Comparison of ENCODE assay signal across 1 mouse cellular context in the genomic region with DNA sequence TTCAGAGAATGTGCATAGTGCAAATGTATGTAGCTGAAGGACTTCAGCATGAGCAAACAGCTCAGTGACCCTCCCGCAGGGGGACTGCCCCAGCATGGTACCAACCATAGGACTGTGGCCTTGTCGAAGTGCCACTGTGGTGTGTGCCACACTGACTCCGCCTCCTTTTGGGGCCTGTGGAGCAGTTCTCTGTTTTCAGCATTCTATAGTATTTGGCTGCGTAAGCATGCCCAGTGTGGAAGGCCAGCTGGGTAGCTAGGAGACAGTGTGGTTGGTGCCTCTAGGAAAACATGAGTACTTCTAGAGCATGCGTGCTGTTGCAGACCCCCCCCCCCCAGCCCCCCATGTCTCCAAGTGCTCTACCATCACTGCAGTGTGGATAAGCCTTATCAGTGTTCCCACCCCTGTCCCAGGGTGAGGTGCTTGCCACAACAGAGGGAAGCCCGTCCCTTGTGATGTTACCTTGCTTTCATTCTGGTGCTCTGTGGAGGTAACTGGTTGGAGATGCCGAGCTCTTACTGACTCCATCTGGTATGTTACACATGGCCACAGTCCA.
A peak's percentile ranks its signal among the peaks of the same experiment; 100 is the strongest.
TF ChIP-seq lines count a peak whose summit lies in the region.

No protein-coding gene starts in this region.

TF ChIP-seq in MEL, 35 proteins besides CTCF, POLR2A, EP300 and RAD21 (continued from another document):
- TF ChIP-seq CHD2 (IDR thresholded peaks at IDR 0.05; ENCODE audit: low read length) (no peak), E2F4 (IDR thresholded peaks at IDR 0.05; ENCODE audit: borderline replicate concordance, low read depth, low read length) (no peak), HCFC1 (IDR thresholded peaks at IDR 0.05; ENCODE audit: low read depth, low read length) (no peak), NELFE (IDR thresholded peaks at IDR 0.05; ENCODE audit: low read depth, low read length) (no peak), USF1 (IDR thresholded peaks at IDR 0.05; ENCODE audit: low read depth, low read length) (no peak), MAZ (IDR thresholded peaks at IDR 0.05; ENCODE audit: low read depth, low read length) (peak; percentile 89), TCF12 (IDR thresholded peaks at IDR 0.05; ENCODE audit: low read depth, low read length) (peak; percentile 88), ZMIZ1 (IDR thresholded peaks at IDR 0.05; ENCODE audit: low read depth, low read length) (no peak), MAFK (IDR thresholded peaks at IDR 0.05; ENCODE audit: borderline replicate concordance, low read depth, low read length) (peak; percentile 59; the same call in 1 of the 2 replicates), NRF1 (IDR thresholded peaks at IDR 0.05; ENCODE audit: insufficient read depth, low read depth, low read length, poor library complexity, severe bottlenecking) (peak; percentile 76), MEF2A (IDR thresholded peaks at IDR 0.05; ENCODE audit: extremely low read depth, insufficient replicate concordance, low read depth, low read length, poor library complexity, severe bottlenecking) (no peak), POLR2AphosphoS5 (IDR thresholded peaks at IDR 0.05; ENCODE audit: borderline replicate concordance, low read depth, low read length) (no peak), MXI1 (IDR thresholded peaks at IDR 0.05; ENCODE audit: low read depth, low read length) (peak; percentile 49), RCOR1 (IDR thresholded peaks at IDR 0.05; ENCODE audit: low read depth, low read length) (peak; percentile 25; the same call in 1 of the 2 replicates), ELF1 (IDR thresholded peaks at IDR 0.05; ENCODE audit: low read depth, low read length) (0 out of 2 replicates have a peak, but pooled peaks have one; percentile 10), TBP (IDR thresholded peaks at IDR 0.05; ENCODE audit: low read depth, low read length) (no peak), ZC3H11A (IDR thresholded peaks at IDR 0.05; ENCODE audit: low read depth, low read length) (0 out of 2 replicates have a peak, but pooled peaks have one; percentile 14), ZKSCAN1 (IDR thresholded peaks at IDR 0.05; ENCODE audit: low read depth, low read length) (no peak), POLR2AphosphoS2 (IDR thresholded peaks at IDR 0.05; ENCODE audit: low read length) (no peak), ETS1 (IDR thresholded peaks at IDR 0.05; ENCODE audit: low read depth, low read length) (peak; percentile 75), ZNF384 (IDR thresholded peaks at IDR 0.05; ENCODE audit: low read depth, low read length) (no peak), MAX (IDR thresholded peaks at IDR 0.05; ENCODE audit: low read length) (no peak; the same call in 1 of the 2 replicates), CHD1 (IDR thresholded peaks at IDR 0.05; ENCODE audit: low read depth, low read length) (no peak), USF2 (IDR thresholded peaks at IDR 0.05; ENCODE audit: borderline replicate concordance in 1 of 2, insufficient read depth in 1 of 2, low read depth in 1 of 2, low read length in 2 of 2) (no peak), BHLHE40 (IDR thresholded peaks at IDR 0.05; ENCODE audit: borderline replicate concordance, low read depth, low read length) (no peak), MYB (IDR thresholded peaks at IDR 0.05; ENCODE audit: low read depth, low read length) (no peak), GABPA (IDR thresholded peaks at IDR 0.05; ENCODE audit: low read depth, low read length) (no peak), MYC (IDR thresholded peaks at IDR 0.05; ENCODE audit: low read depth, low read length) (no peak), GATA1 (IDR thresholded peaks at IDR 0.05; ENCODE audit: low read depth, low read length) (peak; percentile 52; the same call in 1 of the 2 replicates)
